Mouse (Mus musculus) spleen, postnatal 14 days (tissue): Measurements from ENCODE around the gene Eaf1.
"Not testable (repeated sequence)": the region's sequence is repeated elsewhere in the genome, so short reads cannot be mapped to it uniquely, and the experiment has no call there.

ENCODE experiments used
- DNase-seq, 2 experiments: peaks; one replicate each; pipeline ENCODE4 v3.0.0; 2021 to 2022; ENCODE audit warnings: low spot score in 2 of 2

Gene Eaf1

DNA sequence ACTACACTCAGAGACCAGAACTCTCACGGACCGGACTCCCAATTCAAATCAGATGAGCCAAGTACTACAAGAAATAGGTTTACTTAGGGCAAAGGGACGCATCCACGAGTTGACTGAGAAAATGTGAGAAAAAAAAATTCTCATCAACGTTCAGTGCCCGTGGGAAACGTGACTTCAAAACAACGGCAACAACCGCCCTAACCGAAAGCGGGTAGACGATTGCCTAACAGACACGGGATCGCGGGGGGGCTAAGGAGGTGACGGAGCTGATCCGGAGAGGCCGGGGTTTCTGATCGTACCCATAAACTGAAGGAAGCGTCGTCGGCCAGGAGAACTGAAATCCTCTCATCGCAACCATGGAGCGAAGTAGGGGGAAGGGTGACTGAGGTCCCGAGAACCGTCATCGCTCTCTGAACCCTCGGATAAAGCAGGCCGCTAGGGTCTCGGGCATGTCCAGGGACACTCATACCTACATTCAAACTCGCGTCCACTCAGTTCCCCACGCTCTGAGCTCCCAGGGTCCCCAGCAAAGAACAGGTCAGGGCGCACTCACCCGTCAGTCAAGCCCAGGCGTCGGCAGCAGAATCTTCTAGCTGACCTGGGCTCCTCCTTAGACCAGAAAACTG lies at the start of gene Eaf1:
Gene Eaf1, plus strand, starts transcription at position 51 of the 626 bp plus-strand sequence.
- peak in 1 of 2 experiments; percentile 22 for DNase-seq

DNA sequence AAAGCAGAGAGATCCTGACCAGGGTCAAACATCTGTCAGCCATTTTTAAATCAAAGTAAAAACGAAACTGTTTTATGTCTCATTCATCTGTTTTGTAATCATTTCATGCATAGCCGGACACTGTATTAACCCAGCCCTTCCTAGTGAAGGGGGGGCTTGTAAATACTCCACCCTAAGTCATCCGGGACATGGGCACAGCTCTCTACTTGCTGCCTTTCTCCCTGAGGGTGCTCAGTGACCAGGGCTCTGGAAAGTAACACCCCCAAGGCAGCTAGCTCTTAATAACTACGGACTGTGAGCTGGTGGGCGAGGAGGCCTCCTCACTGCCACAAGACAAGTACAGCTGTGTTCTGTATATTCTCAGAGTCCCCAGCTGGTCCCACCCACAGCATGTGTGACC lies 45.2 kb upstream of the Eaf1 start:
- no peak for DNase-seq

DNA sequence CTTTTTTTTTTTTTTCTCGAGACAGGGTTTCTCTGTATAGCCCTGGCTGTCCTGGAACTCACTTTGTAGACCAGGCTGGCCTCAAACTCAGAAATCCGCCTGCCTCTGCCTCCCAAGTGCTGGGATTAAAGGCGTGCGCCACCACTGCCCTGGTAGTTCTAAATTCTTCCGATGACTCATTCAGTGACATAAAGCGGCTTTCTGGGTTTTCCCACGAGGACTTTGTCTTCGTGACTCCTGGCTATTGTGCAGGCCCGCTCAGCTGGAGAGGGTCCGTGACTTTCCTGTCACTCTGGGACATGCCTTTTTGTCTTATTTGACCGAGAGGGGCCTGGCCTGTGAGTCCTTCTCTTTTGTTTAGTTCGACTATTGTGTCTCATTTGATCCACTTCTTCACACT lies 40.3 kb upstream of the Eaf1 start:
- not testable (repeated sequence) for DNase-seq

DNA sequence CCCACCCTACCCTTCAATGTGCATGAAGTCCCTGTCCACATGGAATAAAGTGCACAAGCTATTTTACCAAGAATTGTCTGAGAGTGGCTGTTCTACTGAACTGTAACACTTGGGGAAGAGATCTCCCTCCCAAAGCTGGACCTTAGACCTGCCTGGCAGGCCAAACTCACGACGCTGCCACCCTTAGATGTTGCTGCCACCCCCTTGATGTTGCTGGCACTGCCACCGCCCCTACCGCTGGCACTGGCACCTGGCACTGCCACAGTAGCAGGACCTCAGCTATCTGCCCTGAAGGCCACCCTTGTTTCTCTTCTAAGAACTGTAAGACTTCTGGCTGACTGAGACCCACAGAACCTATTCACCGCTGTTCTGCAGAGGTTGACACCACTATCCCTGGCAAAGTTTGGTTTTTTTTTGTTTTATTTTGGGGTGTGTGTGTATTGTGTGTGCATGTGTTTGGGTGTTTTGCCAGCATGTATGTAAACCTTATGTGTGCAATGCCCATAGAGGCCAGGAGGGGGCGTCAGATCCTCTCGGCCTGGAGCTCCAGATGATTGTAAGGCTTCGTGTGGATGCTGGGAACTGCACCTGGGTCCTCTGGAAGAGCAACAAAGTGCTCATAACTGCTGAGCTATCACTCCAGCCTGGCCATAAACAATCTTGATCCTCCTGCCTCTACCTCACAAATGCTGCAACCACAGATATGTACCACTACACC lies 39.2 kb upstream of the Eaf1 start:
- DNase-seq = no peak

DNA sequence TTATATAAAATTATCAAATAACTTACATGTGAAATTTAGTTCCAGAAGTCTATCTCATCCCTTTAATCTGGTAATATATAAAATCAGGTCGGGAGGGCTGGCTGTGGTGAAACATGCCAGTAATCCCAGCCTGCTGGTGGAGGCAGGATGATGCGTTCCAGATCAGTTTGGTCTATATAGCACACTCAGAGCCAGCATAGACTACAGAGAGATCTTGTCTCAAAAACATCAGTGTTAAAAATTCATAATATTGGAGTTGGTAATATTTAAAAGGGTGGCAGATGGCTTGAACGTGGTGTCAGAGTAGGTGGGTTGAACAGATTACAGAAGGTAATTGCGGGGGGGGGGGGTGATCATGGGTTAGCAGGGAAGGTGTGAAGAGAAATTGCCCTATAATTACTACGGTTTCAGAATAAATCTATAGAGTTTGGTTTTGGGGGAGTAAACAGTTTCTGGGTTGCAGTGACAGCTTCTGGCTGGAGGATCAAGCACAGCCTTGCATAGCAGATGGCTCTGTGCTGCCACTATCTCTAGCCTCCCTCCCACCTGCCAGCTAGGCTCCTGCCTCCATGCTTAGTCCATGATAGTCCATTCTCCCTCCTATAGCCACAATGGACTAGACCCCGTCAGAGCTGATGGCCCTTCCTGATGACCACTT lies 38.0 kb upstream of the Eaf1 start:
- no peak for DNase-seq

DNA sequence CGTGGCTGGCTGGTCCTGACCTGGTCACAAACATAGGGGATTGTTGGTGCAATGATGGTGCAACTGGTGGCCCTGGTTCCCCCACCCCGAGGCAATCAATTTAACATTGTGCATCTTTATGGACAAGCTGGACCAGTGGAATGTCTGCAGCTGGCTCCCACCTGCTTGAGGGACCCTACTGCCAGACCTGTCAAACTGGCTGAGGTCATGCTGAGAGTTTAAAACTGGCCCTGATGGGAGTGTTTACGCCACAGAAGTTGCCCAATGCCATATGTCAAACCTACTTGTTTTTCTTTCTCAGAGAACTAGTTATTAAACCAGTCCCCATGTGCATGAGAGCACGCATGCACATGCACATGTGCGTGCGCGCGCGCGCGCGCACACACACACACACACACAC lies 36.2 kb upstream of the Eaf1 start:
- no peak for DNase-seq

DNA sequence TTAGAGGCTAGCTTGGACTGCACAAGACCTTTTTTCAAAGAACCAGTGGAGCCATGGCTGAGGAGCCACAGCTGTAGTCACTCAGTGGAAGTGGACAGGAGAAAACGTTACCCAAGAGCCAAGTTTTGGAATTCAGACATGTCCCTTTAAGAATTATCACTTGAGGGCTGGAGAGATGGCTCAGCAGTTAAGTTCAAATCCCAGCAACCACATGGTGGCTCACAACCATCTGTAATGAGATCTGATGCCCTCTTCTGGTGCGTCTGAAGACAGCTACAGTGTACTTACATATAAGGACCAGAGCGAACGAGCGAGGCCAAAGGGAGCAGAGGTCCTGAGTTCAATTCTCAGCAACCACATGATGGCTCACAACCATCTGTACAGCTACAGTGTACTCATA lies 32.0 kb upstream of the Eaf1 start:
- DNase-seq = not testable (repeated sequence)

DNA sequence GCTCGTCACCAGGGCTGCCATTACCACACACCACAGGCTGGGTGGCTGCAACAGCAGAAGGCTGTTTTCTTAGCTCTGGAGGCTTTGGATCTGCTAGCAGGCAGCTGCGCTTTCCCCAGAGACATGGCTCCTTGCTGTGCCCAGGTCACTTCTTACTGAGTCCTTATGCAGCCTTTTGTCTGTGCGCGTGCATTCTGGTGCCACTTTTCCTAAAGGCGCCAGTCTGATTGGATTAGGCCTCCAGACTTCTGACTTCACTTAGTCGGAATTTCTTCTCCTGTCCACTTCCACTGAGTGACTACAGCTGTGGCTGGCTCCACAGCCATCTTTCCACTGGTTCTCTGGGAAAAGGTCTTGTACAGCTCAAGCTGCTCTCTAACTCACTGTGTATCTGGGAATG lies 31.3 kb upstream of the Eaf1 start:
- no peak for DNase-seq

DNA sequence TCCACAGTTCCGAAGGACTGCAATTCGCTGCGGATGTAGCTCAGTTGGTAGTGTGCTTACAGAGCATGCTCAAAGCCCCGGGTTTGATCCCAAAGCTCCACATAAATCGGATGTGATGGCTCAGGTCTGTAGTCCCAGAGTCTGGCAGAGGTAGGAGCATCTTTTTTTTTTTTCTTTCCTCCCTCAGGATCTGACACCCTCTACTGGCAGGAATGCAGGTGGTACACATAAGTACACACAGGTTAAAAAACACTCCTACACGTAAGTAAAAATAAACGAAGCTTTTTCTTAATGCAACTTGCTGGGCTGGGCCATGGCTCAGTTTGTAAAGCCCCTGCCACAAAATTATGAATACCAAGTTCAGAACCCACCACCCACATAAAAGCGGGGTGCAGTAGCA lies 30.0 kb upstream of the Eaf1 start:
- no peak for DNase-seq

DNA sequence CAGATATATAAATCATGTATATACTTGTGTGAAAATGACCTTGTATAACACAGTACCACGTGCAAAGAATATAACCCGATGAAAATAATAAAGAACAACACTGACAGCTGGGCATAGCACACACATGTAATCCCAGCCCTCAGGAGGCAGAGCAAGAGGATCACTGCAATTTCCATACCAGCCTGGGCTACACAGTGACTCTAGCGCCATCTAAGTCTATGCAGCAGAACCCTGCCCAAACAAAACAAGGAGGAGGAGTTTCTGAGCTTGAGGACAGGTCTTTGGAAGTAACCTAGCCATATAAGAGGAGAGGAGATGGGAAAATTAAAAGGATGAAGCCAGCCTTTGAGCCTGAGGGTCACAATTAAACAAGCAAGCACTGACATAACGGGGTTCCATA lies 24.5 kb upstream of the Eaf1 start:
- no peak for DNase-seq

DNA sequence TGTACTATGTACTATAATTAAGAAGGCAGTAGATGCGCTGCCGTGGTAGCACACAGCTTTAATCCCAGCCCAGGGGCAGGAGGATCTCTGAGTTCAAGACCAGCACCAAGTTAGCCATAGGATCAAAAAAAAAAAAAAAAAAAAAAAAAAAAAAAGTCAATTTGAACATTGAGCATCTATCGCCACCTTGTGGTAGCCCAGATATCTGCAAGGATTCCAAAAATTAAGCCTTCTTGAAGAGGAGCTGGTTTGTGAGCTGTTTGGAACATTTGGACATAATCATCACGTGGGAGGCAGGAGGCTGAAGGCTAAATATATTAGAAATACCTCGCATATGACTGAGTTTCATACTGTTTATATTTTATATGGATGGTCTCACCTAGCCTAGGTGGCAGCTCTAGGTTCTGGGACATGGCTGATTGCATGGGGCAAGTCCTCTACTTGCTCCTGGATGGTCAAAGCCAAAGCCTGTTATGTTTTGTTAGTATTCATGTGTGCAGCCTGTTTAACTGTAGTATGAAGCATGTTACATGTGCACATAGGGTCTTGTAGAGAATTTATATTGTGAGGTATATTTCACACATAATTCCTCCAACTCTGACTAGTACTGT lies 21.6 kb upstream of the Eaf1 start:
- peak in 1 of 2 experiments; percentile 58 for DNase-seq

DNA sequence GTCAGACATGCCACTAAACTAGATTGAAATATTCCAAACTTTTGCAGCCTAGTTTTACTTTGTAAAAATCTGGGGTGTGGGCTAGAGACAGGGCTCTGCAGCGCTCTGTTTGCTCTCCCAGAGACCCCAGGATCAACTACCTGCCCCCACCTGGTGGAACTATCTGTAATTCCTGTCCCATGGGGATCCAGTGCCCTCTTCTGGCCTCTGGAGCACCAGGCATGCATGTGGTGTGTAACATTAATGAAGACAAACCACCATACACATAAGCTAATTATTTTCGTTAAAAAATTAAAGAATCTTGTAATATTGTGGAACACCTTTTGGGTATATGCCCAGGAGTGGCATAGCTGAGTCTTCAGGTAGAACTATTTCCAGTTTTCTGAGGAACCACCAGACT lies 20.9 kb upstream of the Eaf1 start:
- no peak for DNase-seq

DNA sequence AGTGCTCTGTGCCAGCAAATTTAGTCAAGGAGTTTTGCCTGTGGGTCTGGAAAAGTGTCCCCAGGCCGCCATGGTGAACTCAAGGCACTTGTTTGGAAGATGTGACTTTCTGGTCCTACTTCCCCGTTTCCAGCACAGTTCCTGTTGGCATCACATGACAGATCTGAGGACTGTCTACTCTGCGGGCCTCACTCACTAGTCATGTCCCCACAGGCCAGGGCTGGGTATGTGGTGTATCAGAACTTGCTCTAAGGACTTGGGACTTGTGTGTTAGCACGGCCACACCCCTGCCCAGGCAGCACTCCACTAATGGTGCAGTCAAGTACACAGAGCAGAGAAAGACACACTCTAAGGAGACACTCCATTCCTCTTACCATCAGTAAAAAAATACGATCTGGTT lies 11.8 kb upstream of the Eaf1 start:
- DNase-seq = no peak

DNA sequence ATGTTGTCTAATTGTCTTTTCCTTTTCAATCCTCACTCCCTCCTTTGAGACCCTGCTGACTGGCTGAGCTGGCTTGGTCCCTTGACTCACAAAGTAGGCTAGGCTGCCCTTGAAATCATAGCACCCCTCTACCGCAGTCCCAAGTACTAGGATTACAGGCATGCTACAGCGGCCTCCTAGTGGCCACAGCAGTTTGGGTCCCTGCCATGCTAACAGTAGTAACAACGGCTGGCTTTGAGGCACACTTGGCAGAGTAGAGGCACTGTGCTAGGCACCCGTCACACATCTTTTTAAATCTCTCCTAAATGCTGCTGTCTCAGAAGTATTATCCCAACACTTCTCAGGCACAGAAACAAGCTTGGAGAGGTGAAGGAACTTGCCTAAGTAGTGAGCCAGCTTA lies 7.7 kb upstream of the Eaf1 start:
- no peak for DNase-seq

DNA sequence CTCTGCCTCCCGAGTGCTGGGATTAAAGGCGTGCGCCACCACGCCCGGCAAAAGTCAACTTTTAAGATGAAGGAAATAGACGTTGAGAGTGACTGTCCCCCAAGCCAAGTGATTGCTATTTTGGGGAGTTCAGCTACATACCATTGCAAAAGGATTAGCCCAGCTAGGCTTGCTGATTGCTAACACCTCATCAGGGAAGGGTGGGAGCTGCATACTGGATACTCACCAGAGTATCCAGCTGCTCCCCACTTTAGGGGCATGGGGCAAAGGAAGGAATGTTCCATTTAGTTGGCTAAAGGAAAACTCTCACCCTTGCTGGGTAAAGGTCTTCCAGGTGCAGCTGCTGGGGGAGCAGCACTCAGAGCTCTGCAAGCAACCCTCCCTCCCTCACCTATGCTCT lies 6.1 kb upstream of the Eaf1 start:
- no peak for DNase-seq

DNA sequence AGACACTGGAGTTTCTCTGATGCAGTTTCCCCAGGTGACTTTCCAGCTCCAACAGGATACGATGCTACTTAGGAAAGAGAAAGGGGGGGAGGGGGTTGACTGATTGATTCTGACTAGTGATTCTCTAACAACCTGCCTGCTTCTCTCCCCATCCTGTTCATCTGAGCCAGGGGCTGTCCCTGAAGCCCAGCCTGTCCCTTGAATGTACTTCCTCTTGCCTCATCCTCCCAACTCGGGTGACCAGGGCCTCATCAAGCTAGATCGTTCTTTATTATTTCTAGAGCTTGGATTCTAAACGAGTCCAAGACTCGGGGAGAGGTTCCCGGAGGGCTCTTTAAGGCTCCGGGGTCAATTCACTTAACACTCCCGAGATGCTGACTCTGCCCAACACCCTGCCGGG lies 298 bp upstream of the Eaf1 start:
- no peak for DNase-seq

DNA sequence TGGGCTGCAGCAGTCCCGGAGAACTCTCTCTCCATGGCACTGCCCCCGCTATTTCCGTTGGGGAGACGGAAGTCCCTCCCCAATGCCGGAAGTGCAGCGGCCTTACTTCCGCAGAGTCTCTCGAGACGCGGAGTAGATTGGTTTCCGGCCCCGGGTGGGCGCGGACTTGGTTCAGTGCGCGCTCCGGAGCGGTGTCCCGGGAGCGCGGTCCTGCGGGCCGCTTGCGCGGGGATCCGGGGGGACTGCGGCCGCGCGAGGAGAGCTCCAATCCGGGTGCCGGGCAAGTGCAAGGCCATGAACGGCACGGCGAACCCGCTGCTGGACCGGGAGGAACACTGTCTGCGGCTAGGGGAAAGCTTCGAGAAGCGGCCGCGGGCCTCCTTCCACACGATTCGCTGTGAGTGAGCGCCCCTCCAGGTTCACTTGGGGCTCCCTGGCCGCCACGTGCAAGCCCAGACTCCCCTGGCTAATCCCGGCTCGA lies 816 bp downstream of the Eaf1 start, which contains the start of gene Mettl6:
Gene Mettl6, minus strand, starts transcription at position 66 of the 481 bp plus-strand sequence.
- DNase-seq = peak; percentile 78 to 86

DNA sequence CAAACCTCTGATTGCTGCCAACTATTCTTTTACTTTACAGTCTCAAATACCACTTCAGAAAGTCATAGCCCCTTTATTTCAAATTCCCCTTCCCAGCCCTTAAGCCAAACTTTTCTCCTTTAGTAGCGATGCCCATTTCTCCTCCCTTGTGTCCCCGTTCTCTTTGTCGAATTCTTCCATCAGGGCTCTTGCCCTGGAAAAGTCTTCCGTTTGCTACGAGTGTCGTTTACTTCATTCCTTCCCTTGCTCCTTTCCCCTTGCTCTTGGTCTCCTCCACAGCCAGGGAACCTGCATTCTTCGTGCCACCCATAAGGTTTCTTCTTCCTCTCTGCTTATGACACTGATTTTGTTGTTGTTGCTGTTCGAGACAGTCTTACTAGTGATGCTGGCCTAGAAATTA lies 1.3 kb downstream of the Eaf1 start:
- DNase-seq = no peak

DNA sequence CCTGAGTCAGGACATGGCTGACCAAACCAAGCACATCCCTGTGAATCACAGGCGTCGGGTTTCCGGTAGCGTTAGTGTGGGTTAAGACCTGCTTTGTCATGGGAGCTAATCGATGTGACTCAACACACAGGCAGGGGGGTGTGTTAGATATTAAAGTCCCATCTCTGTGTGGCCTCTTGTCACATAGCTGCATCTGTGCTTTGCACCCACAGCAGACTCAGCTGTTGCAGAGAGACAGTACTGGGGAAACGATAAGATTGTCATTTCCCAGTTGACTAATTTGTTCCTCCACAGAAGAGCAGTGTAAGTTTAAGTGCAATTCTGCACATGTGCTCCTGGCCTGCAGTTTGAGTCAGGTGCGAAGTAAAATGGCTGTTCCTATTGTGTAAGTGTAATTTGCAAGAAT lies 2.0 kb downstream of the Eaf1 start:
- no peak for DNase-seq

DNA sequence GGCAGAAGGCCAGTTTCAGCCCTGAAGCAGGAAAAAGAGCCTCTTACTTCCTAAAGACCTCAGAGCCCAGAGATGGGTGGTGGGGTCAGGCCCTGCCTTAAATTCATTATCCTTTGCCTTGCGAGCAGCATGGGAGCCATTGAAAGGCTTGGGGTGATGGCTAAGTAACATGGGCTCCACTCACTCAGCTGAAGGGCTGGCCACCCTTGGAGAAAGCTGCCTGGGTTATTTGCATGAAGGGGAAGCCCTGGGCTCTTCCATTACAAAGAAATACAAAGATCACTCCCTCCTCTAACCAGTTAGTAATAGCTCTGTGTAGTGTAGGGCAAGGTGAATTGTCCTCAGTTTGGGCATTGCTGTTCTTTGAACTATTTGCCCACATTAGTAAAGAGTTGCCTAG lies 5.3 kb downstream of the Eaf1 start:
- no peak for DNase-seq

DNA sequence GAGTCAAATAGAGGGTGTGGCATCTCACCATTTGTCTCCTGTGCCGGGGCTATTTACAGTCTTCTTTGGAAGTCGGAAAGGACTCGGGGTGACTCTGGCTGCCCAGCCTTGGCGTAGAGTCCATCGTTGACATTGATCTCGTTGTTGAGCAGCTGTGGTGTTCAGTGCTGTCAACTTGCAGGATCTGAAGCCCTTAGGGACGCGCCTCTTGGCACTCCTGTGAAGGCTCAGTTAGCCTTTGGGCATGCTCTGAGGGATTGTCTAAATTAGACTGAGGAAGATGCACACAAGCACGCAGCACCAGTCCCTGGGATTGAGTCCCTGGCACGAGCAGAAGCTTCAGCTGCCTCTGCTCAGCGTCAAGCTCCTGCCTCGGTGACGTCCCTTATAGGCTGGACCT lies 9.2 kb downstream of the Eaf1 start:
- DNase-seq = no peak

DNA sequence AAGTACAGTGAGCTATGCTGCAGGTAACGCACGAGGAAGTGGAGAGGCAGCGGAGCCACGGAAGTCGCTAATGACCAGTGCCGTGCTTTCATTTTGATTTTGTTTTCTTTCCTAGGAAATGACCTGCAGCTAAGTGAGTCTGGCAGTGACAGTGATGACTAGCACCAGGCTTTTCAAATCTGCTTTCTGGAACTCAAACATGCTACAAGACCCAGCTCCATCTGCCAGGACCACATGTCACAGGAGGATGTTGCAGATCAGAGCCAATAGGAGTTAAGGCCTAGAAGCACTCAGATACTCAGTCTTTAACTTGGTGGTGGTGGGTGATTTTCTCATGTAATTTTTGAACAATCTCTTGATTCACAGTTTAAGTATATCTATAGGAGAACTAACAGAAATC lies 12.3 kb downstream of the Eaf1 start:
- no peak for DNase-seq

DNA sequence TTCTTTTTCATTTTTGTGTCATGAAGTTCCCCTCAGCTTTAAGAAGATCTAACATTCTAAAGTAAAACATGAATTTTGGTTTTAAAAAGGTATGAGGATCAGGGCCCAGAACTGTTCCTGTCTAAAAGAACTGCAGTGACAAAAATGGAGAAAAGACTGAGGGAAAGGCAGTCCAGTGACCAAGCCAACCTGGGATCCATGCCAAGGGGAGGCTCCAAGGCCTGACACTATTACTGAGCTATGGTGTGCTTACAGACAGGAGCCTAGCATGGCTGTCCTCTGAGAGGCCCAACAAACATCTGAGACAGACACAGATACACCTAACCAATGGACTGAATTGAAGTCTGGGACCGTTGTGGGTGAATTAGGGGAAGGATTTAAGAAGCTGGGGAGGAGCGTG lies 15.7 kb downstream of the Eaf1 start:
- no peak for DNase-seq
